Mouse (Mus musculus): ENCODE measurements around the gene Arid5a.

Gene Arid5a

GRCm38 (mm10) chr1:36307495-36308280, at the start of gene Arid5a:
Arid5a (plus strand) TSS chr1:36307733.
- DNase-seq (ENCODE audit: low read depth) = peak; percentile 97

GRCm38 (mm10) chr1:36258631-36259030, 48.9 kb upstream of the Arid5a start:
- peak; percentile 68 for DNase-seq (ENCODE audit: low read depth)

GRCm38 (mm10) chr1:36259281-36259680, 48.3 kb upstream of the Arid5a start:
- no peak for DNase-seq (ENCODE audit: low read depth)

GRCm38 (mm10) chr1:36260418-36260817, 47.1 kb upstream of the Arid5a start:
- DNase-seq (ENCODE audit: low read depth) = peak; percentile 43

- peak; percentile 91 for DNase-seq (ENCODE audit: low read depth)
Measured at GRCm38 (mm10) chr1:36261708-36262504, 45.6 kb upstream of the Arid5a start.

- DNase-seq (ENCODE audit: low read depth) = peak; percentile 99
Measured at GRCm38 (mm10) chr1:36263833-36264488, 43.6 kb upstream of the Arid5a start.

- DNase-seq (ENCODE audit: low read depth) = no peak
Measured at GRCm38 (mm10) chr1:36266293-36266692, 41.2 kb upstream of the Arid5a start.

GRCm38 (mm10) chr1:36267595-36267994, 39.9 kb upstream of the Arid5a start:
- DNase-seq (ENCODE audit: low read depth) = no peak

GRCm38 (mm10) chr1:36269121-36269795, 38.3 kb upstream of the Arid5a start:
- no peak for DNase-seq (ENCODE audit: low read depth)

- peak; percentile 76 for DNase-seq (ENCODE audit: low read depth)
Measured at GRCm38 (mm10) chr1:36270666-36271065, 36.9 kb upstream of the Arid5a start.

- DNase-seq (ENCODE audit: low read depth) = peak; percentile 61
Measured at GRCm38 (mm10) chr1:36271516-36272230, 35.9 kb upstream of the Arid5a start.

GRCm38 (mm10) chr1:36272546-36272945, 35.0 kb upstream of the Arid5a start:
- DNase-seq (ENCODE audit: low read depth) = peak; percentile 78

- DNase-seq (ENCODE audit: low read depth) = peak; percentile 98
Measured at GRCm38 (mm10) chr1:36273288-36273687, 34.2 kb upstream of the Arid5a start.

GRCm38 (mm10) chr1:36274455-36274854, 33.1 kb upstream of the Arid5a start, which contains the start of gene Neurl3:
Neurl3 (minus strand) TSS chr1:36274679.
- no peak for DNase-seq (ENCODE audit: low read depth)

- DNase-seq (ENCODE audit: low read depth) = peak; percentile 70
Measured at GRCm38 (mm10) chr1:36275635-36276389, 31.7 kb upstream of the Arid5a start.

- DNase-seq (ENCODE audit: low read depth) = peak; percentile 84
Measured at GRCm38 (mm10) chr1:36277267-36278060, 30.1 kb upstream of the Arid5a start.

GRCm38 (mm10) chr1:36279202-36279601, 28.3 kb upstream of the Arid5a start:
- peak; percentile 89 for DNase-seq (ENCODE audit: low read depth)

GRCm38 (mm10) chr1:36280938-36281337, 26.6 kb upstream of the Arid5a start:
- no peak for DNase-seq (ENCODE audit: low read depth)

GRCm38 (mm10) chr1:36281849-36282248, 25.7 kb upstream of the Arid5a start:
- DNase-seq (ENCODE audit: low read depth) = no peak

- DNase-seq (ENCODE audit: low read depth) = peak; percentile 62
Measured at GRCm38 (mm10) chr1:36293470-36293869, 14.1 kb upstream of the Arid5a start.

Measured in 416B (cell line).